Mouse (Mus musculus) macrophage (primary cell): ENCODE data around the gene Tnn. TPM values are rescaled to one million over a fixed set of nuclear protein-coding genes. Genes with fewer than 3 reads are reported as not detected.

Experiments used
- H3K27ac ChIP-seq: fragments of 350-480 bp; formaldehyde crosslinking; 2 replicates; pipeline ENCODE4 v1.9.0; 2021
- H3K36me3 ChIP-seq: fragments of 350-480 bp; formaldehyde crosslinking; 2 replicates; pipeline ENCODE4 v1.9.0; 2021; ENCODE audit errors: inconsistent target
- H3K4me3 ChIP-seq: fragments of 350-480 bp; formaldehyde crosslinking; 2 replicates; pipeline ENCODE4 v1.9.0; 2021; ENCODE audit errors: inconsistent target
- H3K79me2 ChIP-seq: fragments of 350-480 bp; formaldehyde crosslinking; 2 replicates; pipeline ENCODE4 v1.9.0; 2021; ENCODE audit errors: inconsistent target
- WGBS: methylation state at CpG from one replicate; pipeline ENCODE4 v1.1.7; 2026; ENCODE audit warnings: inconsistent platforms; ENCODE audit not compliant: missing documents; 5-methylcytosine and 5-hydroxymethylcytosine counted together
- polyA plus RNA-seq: library from polyadenylated mRNA; stranded (reverse); fragments of 250-400 nt; gene quantifications from 3 replicates; pipeline ENCODE4 v1.2.4, GENCODE M21; 2018; ENCODE audit warnings: inconsistent platforms

The Tnn gene
- polyA plus RNA-seq, 1 experiment from 2014 or later = not detected

DNA sequence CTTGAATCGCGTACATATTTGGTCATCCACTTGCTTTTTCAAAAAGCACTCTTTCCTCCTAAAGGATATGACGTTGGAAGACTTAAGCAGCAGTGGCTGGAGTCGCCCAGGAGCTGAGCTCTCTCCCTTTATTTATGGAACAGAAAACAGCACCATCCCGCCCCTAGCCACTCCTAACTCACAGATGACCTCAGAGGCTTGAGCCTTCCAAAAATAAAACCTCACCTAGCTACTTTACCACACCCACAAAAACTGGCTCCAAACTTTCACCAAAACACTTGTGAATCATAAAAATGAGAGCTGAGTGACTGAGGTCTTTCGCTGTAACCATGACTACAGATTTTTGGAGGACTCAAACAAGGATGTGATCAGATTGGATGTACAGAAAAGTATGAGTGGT, 92.8 kb downstream of the Tnn start:
- Histone ChIP-seq H3K36me3 (no peaks in the 10 kb centered on the region), H3K79me2 (no peaks in the 10 kb centered on the region), H3K27ac (no peak overlapping the region), H3K4me3 (no peak overlapping the region)
- 87% methylated on average over 6 of the region's 6 CpGs for WGBS

DNA sequence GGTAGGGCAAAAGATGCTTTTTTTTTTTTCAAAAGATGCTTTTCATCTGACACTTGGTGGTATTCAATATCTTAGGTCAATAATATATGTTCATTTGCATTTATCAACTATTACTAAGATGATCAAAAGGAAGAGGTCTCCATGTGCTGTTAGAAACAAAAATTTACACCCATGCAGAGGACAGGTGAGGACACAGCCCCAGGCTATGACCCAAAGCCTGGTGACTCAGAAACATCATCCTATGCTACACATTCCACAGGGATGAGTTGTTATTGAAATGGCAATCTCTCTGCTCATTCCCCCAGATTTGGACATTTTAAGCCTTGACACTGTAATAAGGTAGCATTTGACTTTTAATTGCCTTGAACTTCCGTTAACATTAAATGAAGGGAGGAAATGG, 93.5 kb downstream of the Tnn start:
- Histone ChIP-seq H3K27ac (no peak overlapping the region), H3K4me3 (no peak overlapping the region), H3K79me2 (no peaks in the 10 kb centered on the region), H3K36me3 (no peaks in the 10 kb centered on the region)
- 100% methylated on average over 1 of the region's 1 CpGs for WGBS

DNA sequence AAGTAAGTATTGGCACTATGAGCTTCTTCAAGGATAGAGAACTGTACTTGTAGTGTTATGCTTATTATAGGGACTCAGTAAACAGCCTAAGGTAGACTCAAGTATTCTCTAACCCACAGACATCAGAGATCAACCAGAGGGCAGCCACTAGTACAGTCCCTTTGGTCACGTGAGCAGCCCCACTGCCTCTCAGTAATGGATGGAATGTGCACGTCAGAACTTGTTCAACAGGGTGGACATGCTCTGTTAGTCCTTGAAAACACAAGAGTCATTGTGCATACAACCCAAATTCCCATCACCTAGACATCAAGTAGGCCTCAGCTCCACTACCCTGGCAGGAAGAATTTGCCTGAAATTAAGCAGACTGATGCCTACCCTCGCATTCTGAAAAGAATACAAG, 95.7 kb downstream of the Tnn start:
- H3K27ac ChIP-seq = no peak overlapping the region
- no peak overlapping the region for H3K4me3 ChIP-seq
- no peaks in the 10 kb centered on the region for H3K36me3 ChIP-seq
- no peaks in the 10 kb centered on the region for H3K79me2 ChIP-seq
- WGBS = 94% methylated on average over 3 of the region's 3 CpGs

DNA sequence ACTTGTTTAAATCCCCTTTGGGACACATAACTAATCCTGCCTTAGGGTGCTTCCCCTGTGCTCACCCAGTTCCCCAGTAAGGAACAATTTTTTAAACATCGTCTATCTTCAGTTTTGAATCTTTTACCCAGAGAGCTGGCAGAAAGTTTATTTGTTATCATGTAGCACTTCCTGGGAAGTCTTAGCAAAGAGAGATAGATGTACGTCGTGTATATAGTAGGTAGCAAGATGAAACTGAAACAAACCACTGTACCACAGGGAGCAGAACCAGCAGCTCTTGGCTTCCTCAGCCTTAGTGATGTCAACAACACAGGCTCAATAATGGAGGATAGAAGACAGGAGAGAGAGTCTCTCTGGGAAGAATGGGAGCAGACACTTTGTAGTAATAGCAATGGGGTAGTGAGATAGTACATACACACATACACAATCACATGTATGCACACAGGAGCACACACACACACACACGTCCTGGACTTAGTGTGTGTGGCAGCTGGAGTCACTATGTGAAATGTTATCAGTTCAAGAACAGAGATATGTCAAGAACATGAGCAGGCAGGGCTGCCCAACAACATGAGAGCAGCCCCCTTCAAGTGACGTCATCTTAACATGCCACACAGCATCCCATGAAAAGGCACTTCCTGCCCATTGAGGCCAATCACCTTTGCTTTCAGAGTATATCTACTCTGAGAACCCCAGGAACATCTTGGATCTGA, 98.9 kb downstream of the Tnn start:
- Histone ChIP-seq H3K79me2 (no peaks in the 10 kb centered on the region), H3K27ac (no peak overlapping the region), H3K4me3 (no peak overlapping the region), H3K36me3 (no peaks in the 10 kb centered on the region)
- 73% methylated on average over 5 of the region's 5 CpGs for WGBS

DNA sequence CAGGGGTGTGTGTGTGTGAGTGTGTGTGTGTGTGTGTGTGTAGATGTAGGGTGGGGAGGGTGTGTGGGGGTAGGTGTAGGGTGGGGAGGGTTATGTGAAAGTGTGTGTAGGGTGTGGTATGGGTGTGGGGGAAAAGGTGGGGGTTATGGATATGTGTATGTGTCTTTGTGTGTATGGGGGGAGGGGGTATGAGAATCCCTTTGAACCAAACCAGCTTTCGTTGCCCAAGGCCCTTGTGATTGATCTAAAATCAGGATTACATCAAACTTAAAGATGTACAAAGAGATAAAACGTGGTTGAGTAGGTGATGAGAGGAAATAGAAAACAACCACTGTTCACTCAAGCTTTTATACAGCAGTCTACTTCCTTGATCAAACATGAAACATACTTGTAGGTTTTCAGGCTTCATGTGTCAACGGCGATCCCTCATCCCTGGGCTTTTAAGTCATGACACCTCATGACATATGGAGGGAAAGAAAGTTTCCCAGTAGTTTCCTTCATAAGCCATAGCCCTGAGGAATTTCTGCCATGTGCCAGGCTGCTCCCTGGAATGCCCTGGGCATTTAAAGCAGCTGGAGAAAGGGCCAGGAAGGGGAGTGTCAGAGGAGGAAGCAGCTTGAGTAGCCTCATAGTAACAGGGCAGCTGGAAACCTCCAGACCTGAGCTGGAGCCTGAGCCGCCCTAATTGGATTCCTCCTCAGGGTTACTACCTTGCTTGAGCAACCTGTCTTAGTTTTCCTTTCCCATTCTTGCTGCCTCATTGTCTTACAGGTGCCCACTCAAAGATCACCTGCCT, 99.7 kb downstream of the Tnn start:
- Histone ChIP-seq H3K4me3 (no peak overlapping the region), H3K79me2 (no peaks in the 10 kb centered on the region), H3K27ac (no peak overlapping the region), H3K36me3 (no peaks in the 10 kb centered on the region)
- 87% methylated on average over 5 of the region's 5 CpGs for WGBS

DNA sequence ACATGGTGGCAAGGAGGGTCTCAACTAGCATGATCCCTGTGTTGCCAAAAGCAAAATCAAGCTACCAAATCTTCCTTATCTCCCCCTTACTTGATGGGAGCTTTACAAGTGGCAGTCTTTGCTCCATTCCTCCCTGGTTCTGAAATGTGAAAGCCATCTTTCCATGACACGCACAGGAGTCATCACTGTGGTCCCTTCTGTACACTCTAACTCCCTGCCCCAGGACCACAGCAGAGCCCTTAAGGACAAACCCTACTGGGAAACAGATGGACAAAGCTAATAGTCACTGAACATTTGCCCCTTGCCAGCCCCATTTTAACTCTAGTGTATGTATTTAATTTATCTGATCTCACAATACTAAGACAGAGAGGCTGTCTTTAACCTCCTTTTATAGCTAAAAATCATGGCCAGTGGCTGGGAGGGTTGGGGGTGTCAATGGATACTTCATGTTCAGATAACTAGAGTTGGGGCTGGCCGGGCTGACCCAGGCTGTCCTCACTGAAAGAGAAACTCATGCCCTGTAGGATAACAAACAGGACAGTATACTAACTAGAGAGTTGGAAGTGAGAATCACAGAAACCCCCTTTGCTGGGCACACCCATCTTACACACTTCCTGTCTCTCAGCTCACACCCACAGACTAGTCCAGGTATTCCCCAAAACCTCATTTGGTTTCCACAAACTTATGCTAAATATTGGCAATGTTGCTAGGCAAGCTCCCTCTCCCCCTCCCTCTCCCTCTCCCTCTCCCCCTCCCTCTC, 100.6 kb downstream of the Tnn start:
- Histone ChIP-seq H3K4me3 (no peak overlapping the region), H3K27ac (no peak overlapping the region), H3K36me3 (no peaks in the 10 kb centered on the region), H3K79me2 (no peaks in the 10 kb centered on the region)
- 100% methylated on average over 1 of the region's 2 CpGs for WGBS

DNA sequence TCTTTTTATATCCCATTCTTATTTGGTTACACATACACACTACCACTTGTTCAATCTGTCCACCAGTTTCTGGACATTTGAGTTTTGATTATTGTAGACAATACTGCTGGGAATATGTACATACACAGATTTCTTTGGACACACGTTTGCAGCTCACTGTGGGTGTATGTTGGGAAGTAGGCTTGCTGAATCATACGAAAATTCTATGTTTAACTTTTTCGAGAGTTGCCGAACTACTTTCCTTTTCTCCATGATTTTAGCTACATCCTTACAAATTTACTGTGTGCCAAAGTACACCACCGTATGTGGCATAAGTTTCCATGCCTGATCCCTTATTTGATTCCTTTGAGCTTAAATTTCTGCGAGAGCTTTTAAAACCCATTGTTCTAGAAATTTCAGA, 102.5 kb downstream of the Tnn start:
- Histone ChIP-seq H3K79me2 (no peaks in the 10 kb centered on the region), H3K27ac (no peak overlapping the region), H3K36me3 (no peaks in the 10 kb centered on the region), H3K4me3 (no peak overlapping the region)
- whole genome bisulfite sequencing = 93% methylated on average over 6 of the region's 6 CpGs

DNA sequence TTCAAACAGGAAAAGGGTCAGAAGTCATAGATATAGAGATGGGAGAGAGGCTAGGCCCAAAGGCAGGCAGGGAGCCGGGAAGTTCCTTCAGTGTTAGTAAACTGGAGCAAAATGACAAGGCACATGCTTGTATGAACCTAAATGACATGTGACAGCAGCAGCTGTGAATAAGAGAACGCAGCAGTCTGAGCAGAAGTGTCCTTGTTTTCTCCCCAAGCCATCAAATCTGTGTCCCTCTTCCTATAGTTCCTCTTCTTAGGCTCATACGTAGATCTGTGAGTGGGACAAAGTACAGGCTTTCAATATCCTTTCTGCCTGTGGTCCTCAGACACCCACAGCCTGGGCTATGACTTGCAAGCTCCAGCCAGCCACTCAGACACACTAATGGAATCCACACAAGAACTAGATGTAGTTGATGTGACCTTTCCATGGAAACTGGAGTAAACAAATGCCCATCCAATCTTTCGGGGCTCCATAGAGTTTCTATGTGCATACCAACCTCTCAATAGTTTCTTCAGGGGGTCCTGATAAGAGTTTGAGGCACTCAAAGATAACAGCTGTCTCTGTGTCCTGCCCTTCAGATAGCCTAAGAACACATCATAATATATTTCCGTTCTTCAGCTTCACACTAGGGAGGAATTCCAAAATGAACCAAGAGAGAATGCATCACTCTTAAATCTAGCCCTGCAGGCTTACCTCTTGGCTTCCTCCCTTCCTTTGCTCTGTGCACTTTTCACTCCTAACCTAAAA, 104.1 kb downstream of the Tnn start:
- no peaks in the 10 kb centered on the region for H3K36me3 ChIP-seq
- no peak overlapping the region for H3K27ac ChIP-seq
- no peak overlapping the region for H3K4me3 ChIP-seq
- WGBS = 91% methylated on average over 5 of the region's 5 CpGs
- H3K79me2 ChIP-seq = no peaks in the 10 kb centered on the region

DNA sequence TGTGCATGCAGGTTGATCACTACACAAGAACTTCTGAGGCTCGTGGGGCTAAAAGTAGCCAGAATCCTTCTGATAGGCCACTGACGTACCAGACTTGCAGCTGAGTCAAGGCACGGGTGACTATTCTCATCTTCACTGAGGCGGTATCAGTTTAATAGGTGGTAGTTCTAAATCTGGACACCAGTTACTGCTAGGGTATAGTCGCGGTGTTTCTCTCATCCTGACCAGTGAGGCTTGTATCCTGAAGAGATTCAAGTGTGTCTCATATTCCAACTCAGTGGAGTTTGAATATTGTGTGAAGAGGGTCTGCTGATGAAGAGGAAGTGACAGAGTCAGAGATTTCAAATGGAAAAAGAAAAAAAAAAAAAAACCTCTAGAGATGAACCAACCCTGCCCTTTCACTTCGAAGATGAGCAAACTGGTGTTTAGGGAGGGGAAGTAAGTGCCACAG, 105.9 kb downstream of the Tnn start:
- H3K79me2 ChIP-seq = no peaks in the 10 kb centered on the region
- H3K36me3 ChIP-seq = no peaks in the 10 kb centered on the region
- no peak overlapping the region for H3K27ac ChIP-seq
- 87% methylated on average over 7 of the region's 7 CpGs for WGBS
- H3K4me3 ChIP-seq = no peak overlapping the region

DNA sequence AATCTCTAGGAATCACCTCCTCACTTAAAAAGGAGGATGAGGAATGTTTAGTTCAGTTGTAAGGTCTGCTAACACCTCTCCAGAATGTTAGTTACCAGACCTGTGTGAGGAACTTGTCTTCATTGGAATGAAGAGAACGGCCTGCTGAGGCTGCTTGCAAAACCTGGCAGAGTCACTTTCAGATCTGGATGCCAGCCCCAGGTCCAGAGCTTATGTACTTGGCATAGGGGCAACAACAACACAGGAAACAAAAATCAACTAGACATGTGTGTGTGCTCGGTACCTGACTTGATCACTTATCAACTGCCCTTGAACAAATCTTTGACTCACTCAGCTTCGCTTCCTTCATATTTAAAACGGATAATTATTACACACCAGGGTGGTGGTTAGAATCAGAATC, 106.6 kb downstream of the Tnn start:
- Histone ChIP-seq H3K79me2 (no peaks in the 10 kb centered on the region), H3K27ac (no peak overlapping the region), H3K4me3 (no peak overlapping the region), H3K36me3 (no peaks in the 10 kb centered on the region)
- WGBS = 93% methylated on average over 4 of the region's 4 CpGs

DNA sequence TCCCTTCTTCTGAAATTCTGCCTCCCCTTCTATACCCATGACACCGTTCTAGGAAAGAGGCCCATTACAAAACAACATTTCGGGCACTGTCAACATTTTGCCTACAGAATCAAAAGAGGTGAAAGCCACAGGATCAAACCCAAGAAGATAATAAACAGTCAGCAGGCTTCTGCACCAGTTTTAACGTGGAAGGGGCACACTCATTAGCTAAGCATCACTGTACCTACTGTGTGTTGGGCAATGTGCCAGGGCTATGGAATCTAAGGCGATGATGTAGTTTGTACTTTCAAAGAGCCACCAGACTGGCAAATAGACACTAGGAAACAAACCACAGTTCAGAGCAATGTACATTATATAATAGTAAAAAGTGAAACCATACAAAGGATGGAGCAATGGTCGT, 107.4 kb downstream of the Tnn start:
- H3K79me2 ChIP-seq = no peaks in the 10 kb centered on the region
- no peak overlapping the region for H3K4me3 ChIP-seq
- WGBS = 86% methylated on average over 5 of the region's 5 CpGs
- H3K36me3 ChIP-seq = no peaks in the 10 kb centered on the region
- no peak overlapping the region for H3K27ac ChIP-seq

DNA sequence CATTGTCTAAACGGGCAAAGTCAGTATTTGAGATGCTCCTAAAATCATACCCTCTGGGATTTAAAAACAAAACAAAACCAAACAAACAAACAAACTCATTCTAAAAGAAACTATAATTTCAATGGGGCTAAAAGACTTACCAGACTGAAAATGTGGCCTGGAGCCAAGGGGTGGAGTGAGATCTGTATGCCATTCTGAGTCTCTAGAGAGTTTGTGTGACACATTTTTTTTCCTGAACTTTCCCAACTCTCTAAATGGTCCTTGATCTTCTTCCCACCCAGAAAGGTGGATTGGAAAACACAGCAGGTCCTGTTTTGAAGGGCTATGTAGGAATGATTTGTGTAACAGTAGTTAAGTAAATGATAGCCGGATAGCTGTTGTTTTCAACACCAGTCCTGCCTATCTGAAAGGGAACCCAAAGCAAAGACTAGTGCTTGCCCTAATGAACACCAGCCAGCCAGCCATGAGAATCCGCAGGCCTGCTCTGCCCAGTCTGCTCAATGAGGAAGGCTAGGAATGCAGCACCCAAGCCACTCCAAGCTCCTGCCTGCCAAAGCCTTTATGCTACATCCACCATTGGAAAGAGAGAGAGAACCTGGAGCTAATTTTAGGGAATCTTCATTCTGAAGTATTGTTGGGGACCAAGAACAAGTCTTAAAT, 108.2 kb downstream of the Tnn start:
- no peaks in the 10 kb centered on the region for H3K79me2 ChIP-seq
- WGBS = 47% methylated on average over 3 of the region's 3 CpGs
- H3K36me3 ChIP-seq = no peaks in the 10 kb centered on the region
- peak overlapping the region; percentile 53 for H3K4me3 ChIP-seq
- no peak overlapping the region for H3K27ac ChIP-seq

DNA sequence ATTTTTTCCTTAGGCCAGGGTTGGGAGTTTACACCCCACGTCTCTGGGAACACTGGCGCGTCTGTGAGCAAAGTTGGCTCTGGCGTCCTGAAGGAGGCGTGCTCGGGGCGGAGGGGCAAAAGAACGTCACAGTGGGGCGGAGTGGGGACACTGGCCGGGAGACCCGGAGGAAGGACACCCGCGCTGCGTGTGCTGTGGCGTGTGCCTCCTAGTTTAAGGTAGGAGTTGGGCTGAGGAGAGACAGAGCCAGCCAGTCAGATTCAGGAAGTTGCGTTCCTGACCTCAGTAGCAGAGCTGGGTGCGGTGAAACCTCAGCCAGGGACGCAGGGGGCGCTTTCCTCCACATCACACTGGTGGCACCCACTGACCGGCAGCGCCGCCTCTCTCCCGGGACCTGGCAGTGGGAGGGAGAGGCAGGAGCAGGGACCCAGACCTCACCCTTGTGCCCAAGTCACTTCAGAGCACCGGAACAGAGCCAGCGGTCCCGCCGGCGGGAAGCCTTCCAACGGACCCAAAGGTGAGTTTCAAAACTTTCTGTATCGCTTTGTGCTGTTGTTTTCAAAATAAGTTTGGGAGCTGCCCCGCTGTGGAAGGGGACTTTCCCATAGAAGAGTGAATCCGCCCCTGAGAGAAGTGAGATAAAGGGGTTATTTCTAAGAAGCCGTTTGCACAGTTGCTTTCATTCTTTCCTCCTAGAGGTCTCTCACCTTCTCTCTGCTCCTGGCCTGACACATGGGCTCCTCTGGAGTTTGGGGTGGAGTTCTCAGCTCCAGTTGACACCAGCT, 109.0 kb downstream of the Tnn start, which contains the start of gene 4930523C07Rik:
Gene 4930523C07Rik, plus strand, starts transcription at position 146 of the 785 bp plus-strand sequence.
- H3K36me3 ChIP-seq = no peaks in the 10 kb centered on the region
- no peak within 1 kb of the TSS for H3K27ac ChIP-seq
- no peaks in the 10 kb centered on the region for H3K79me2 ChIP-seq
- H3K4me3 ChIP-seq = peak within 1 kb of the TSS; percentile 53
- WGBS = 3% methylated on average over 33 of the region's 33 CpGs
